Comparison of ENCODE assay signal across 26 mouse cellular contexts in the genomic region with DNA sequence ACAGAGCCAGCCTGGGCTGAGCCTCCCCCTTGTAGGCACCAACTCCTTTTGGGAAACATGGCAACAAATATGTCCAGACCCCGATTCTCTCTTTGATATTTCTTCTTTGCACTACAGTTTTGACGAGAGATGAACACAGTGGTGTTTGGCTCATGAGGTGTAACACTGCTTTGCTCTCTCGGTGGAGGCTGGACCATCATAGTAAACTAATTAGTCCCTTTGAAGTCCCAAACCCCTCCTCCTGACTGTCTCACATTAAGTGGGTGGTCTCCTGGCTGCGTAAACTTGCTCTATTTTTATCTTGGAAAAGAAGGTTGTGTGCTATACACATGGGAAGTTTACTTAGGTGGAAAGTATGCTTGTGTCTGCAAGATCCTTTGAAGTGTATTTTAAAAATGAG.
DNase-seq lines count a peak whose midpoint lies in the region; ATAC-seq and TF ChIP-seq lines count a peak whose summit lies in the region.
"Had no signal": no experiment of that assay in that cellular context is flagged by ENCODE, and none has a peak within 500 bp of the region (broad histone marks: within the 10 kb centered on the region; RNA-seq: fewer than 3 reads in every experiment).

No protein-coding gene starts in this region.

- TF ChIP-seq POLR2A in heart, adult 2 months (IDR thresholded peaks at IDR 0.05; ENCODE audit: insufficient read depth, low read depth, low read length), result no peak
- TF ChIP-seq POLR2A in brain, embryonic 14.5 days (IDR thresholded peaks at IDR 0.05; ENCODE audit: borderline replicate concordance, extremely low read depth, insufficient read depth, insufficient read length, poor library complexity, severe bottlenecking), result no peak

- no peak overlapping the region for H3K4me3 ChIP-seq in heart, embryonic 12.5 days
- H3K4me3 ChIP-seq in heart, adult 2 months, result no peak overlapping the region
- no peak overlapping the region for H3K4me3 ChIP-seq in lung, embryonic 14.5 days (ENCODE audit: low read depth, low read length)
- H3K4me3 ChIP-seq in midbrain, embryonic 11.5 days (ENCODE audit: low read depth, low read length), result no peak overlapping the region
- no peak overlapping the region for H3K4me3 ChIP-seq in midbrain, embryonic 15.5 days
- H3K4me3 ChIP-seq: embryonic facial prominence, embryonic 12.5 days; embryonic facial prominence, embryonic 15.5 days; gastrocnemius, adult 2 months; hindbrain, embryonic 12.5 days; hindbrain, embryonic 15.5 days had no signal

- no peak for TF ChIP-seq EP300 in heart, adult 2 months (IDR thresholded peaks at IDR 0.05; ENCODE audit: insufficient read depth, low read depth, low read length)

- peak overlapping the region; percentile 34; the same call in 1 of the 2 replicates for H3K4me2 ChIP-seq in heart, embryonic 12.5 days
- H3K4me2 ChIP-seq in lung, embryonic 14.5 days, result peak overlapping the region; percentile 29; the same call in 1 of the 2 replicates
- H3K4me2 ChIP-seq in midbrain, embryonic 11.5 days, result no peak overlapping the region
- no peak overlapping the region for H3K4me2 ChIP-seq in midbrain, embryonic 15.5 days
- H3K4me2 ChIP-seq: embryonic facial prominence, embryonic 12.5 days; embryonic facial prominence, embryonic 15.5 days; heart, embryonic 11.5 days; hindbrain, embryonic 12.5 days; hindbrain, embryonic 15.5 days had no signal

- no peak overlapping the region for H3K9ac ChIP-seq in heart, embryonic 12.5 days
- H3K9ac ChIP-seq in heart, adult 2 months (ENCODE audit: low read depth, low read length), result no peak overlapping the region
- no peak overlapping the region for H3K9ac ChIP-seq in lung, embryonic 14.5 days
- H3K9ac ChIP-seq in midbrain, embryonic 11.5 days (ENCODE audit: low read length), result no peak overlapping the region
- H3K9ac ChIP-seq in midbrain, embryonic 15.5 days, result no peak overlapping the region
- H3K9ac ChIP-seq: embryonic facial prominence, embryonic 12.5 days; embryonic facial prominence, embryonic 15.5 days; forebrain, postnatal 0 days; hindbrain, embryonic 12.5 days; hindbrain, embryonic 15.5 days had no signal

- no peaks in the 10 kb centered on the region for H3K36me3 ChIP-seq in heart, embryonic 12.5 days
- no peaks in the 10 kb centered on the region for H3K36me3 ChIP-seq in heart, adult 2 months (ENCODE audit: control insufficient read depth, insufficient read depth, low read length)
- H3K36me3 ChIP-seq in lung, embryonic 14.5 days (ENCODE audit: insufficient read depth), result no peaks in the 10 kb centered on the region
- no peaks in the 10 kb centered on the region for H3K36me3 ChIP-seq in midbrain, embryonic 11.5 days (ENCODE audit: control insufficient read depth, insufficient read depth, low read length)
- H3K36me3 ChIP-seq in midbrain, embryonic 15.5 days (replicated peaks), result no peaks in the 10 kb centered on the region
- H3K36me3 ChIP-seq: embryonic facial prominence, embryonic 12.5 days; embryonic facial prominence, embryonic 15.5 days; G1E; hindbrain, embryonic 12.5 days; hindbrain, embryonic 15.5 days had no signal

- no peak for ATAC-seq in heart, embryonic 12.5 days (ENCODE audit: insufficient number of reproducible peaks, low FRiP score)
- peak; percentile 68 for ATAC-seq in lung, embryonic 14.5 days (ENCODE audit: insufficient read depth)
- ATAC-seq in midbrain, embryonic 11.5 days (ENCODE audit: low FRiP score), result no peak
- no peak for ATAC-seq in midbrain, embryonic 15.5 days (replicated peaks)
- ATAC-seq: forebrain, embryonic 14.5 days; forebrain, postnatal 0 days; Patski had no signal

- H3K79me2 ChIP-seq in heart, adult 2 months (replicated peaks; ENCODE audit: control insufficient read depth, insufficient read depth, low read length), result no peaks in the 10 kb centered on the region

- WGBS in heart, embryonic 12.5 days, result 39% methylated on average over 4 of the region's 4 CpGs
- 60% methylated on average over 4 of the region's 4 CpGs for WGBS in heart, adult 2 months
- 17% methylated on average over 4 of the region's 4 CpGs for WGBS in lung, embryonic 14.5 days
- 71% methylated on average over 4 of the region's 4 CpGs for WGBS in midbrain, embryonic 11.5 days
- WGBS in midbrain, embryonic 15.5 days, result 60% methylated on average over 4 of the region's 4 CpGs

- TF ChIP-seq CTCF in heart, adult 2 months (IDR thresholded peaks at IDR 0.05), result no peak
- TF ChIP-seq CTCF in lung, embryonic 14.5 days (IDR thresholded peaks at IDR 0.05; ENCODE audit: low read depth), result no peak
- no peak for TF ChIP-seq CTCF in brain, embryonic 14.5 days (IDR thresholded peaks at IDR 0.05; ENCODE audit: borderline replicate concordance, extremely low read depth, insufficient read depth, insufficient read length)

- no peak for DNase-seq in heart, adult 2 months
- DNase-seq in lung, embryonic 14.5 days, result peak; percentile 61
- no peak for DNase-seq in lung, postnatal 25 days (ENCODE audit: low spot score)
- peak; percentile 33 for DNase-seq in midbrain, embryonic 11.5 days (ENCODE audit: low spot score, missing footprints)
- DNase-seq in brain, embryonic 14.5 days (ENCODE audit: low read depth), result peak; percentile 33
- DNase-seq: adrenal gland, postnatal 10 days; adrenal gland, postnatal 36 days; B cell, adult 2 months; cerebellum, adult 11 months; cerebellum, adult 2 months; cerebellum, adult 9-11 months; cerebellum, postnatal 25 days; gastrocnemius, adult 2 months; gastrocnemius, postnatal 14 days; heart, postnatal 14 days had no signal

- intact Hi-C loops in heart, adult 2 months (cut with DNase I), result no loop called here

- no peaks in the 10 kb centered on the region for H3K27me3 ChIP-seq in heart, embryonic 12.5 days (replicated peaks)
- no peaks in the 10 kb centered on the region; the same call in 1 of the 2 replicates for H3K27me3 ChIP-seq in heart, adult 2 months (ENCODE audit: control insufficient read depth, insufficient read depth, low read length)
- H3K27me3 ChIP-seq in lung, embryonic 14.5 days (ENCODE audit: insufficient read depth, low read length), result no peaks in the 10 kb centered on the region
- no peaks in the 10 kb centered on the region for H3K27me3 ChIP-seq in midbrain, embryonic 11.5 days (ENCODE audit: control insufficient read depth, insufficient read depth, low read length)
- H3K27me3 ChIP-seq in midbrain, embryonic 15.5 days (replicated peaks), result no peaks in the 10 kb centered on the region
- H3K27me3 ChIP-seq: embryonic facial prominence, embryonic 12.5 days; embryonic facial prominence, embryonic 15.5 days; hindbrain, embryonic 12.5 days; hindbrain, embryonic 15.5 days had no signal

- H3K9me3 ChIP-seq in heart, embryonic 12.5 days (replicated peaks), result no peaks in the 10 kb centered on the region
- H3K9me3 ChIP-seq in lung, embryonic 14.5 days (ENCODE audit: low read depth, low read length), result no peaks in the 10 kb centered on the region
- no peaks in the 10 kb centered on the region for H3K9me3 ChIP-seq in midbrain, embryonic 11.5 days (ENCODE audit: control insufficient read depth, low read length)
- H3K9me3 ChIP-seq in midbrain, embryonic 15.5 days, result no peaks in the 10 kb centered on the region
- H3K9me3 ChIP-seq: embryonic facial prominence, embryonic 12.5 days; embryonic facial prominence, embryonic 15.5 days; hindbrain, embryonic 12.5 days; hindbrain, embryonic 15.5 days had no signal

- H3K4me1 ChIP-seq in heart, embryonic 12.5 days (replicated peaks), result peaks cover 15% of the 10 kb centered on the region
- no peaks in the 10 kb centered on the region for H3K4me1 ChIP-seq in heart, adult 2 months (ENCODE audit: control insufficient read depth, insufficient read depth, low read length)
- H3K4me1 ChIP-seq in lung, embryonic 14.5 days (ENCODE audit: insufficient read depth), result no peaks in the 10 kb centered on the region
- no peaks in the 10 kb centered on the region for H3K4me1 ChIP-seq in midbrain, embryonic 11.5 days (ENCODE audit: control insufficient read depth, insufficient read depth, low read length)
- 0 out of 2 replicates have a peak, but pooled peaks cover 3% of the 10 kb centered on the region for H3K4me1 ChIP-seq in midbrain, embryonic 15.5 days
- H3K4me1 ChIP-seq: embryonic facial prominence, embryonic 12.5 days; embryonic facial prominence, embryonic 15.5 days; hindbrain, embryonic 12.5 days had no signal

- H3K27ac ChIP-seq in heart, embryonic 12.5 days (ENCODE audit: poor library complexity, severe bottlenecking), result no peak overlapping the region
- no peak overlapping the region for H3K27ac ChIP-seq in heart, adult 2 months
- H3K27ac ChIP-seq in lung, embryonic 14.5 days (ENCODE audit: low read depth), result no peak overlapping the region
- H3K27ac ChIP-seq in midbrain, embryonic 11.5 days (ENCODE audit: low read depth, low read length), result no peak overlapping the region
- no peak overlapping the region for H3K27ac ChIP-seq in midbrain, embryonic 15.5 days
- H3K27ac ChIP-seq: embryonic facial prominence, embryonic 12.5 days; embryonic facial prominence, embryonic 15.5 days; gastrocnemius, adult 2 months; hindbrain, embryonic 12.5 days; hindbrain, embryonic 15.5 days had no signal

Comparison
In these comparisons a context has a peak if more than half of its experiments do, and no peak if none do; other contexts are left out.
1. DNase-seq: peak in lung, embryonic 14.5 days (single experiment), midbrain, embryonic 11.5 days (single experiment) and brain, embryonic 14.5 days (single experiment); none in heart, adult 2 months (0 of 2) and lung, postnatal 25 days (single experiment).
2. H3K4me2 ChIP-seq: peak in heart, embryonic 12.5 days (single experiment) and lung, embryonic 14.5 days (single experiment); none in midbrain, embryonic 11.5 days (single experiment) and midbrain, embryonic 15.5 days (single experiment).